Mouse (Mus musculus): ENCODE measurements around the gene Ninj1. TPM values are rescaled to one million over a fixed set of nuclear protein-coding genes. Genes with fewer than 3 reads are reported as not detected.

Gene Ninj1
- 50.2 TPM for total RNA-seq (2023)

DNA sequence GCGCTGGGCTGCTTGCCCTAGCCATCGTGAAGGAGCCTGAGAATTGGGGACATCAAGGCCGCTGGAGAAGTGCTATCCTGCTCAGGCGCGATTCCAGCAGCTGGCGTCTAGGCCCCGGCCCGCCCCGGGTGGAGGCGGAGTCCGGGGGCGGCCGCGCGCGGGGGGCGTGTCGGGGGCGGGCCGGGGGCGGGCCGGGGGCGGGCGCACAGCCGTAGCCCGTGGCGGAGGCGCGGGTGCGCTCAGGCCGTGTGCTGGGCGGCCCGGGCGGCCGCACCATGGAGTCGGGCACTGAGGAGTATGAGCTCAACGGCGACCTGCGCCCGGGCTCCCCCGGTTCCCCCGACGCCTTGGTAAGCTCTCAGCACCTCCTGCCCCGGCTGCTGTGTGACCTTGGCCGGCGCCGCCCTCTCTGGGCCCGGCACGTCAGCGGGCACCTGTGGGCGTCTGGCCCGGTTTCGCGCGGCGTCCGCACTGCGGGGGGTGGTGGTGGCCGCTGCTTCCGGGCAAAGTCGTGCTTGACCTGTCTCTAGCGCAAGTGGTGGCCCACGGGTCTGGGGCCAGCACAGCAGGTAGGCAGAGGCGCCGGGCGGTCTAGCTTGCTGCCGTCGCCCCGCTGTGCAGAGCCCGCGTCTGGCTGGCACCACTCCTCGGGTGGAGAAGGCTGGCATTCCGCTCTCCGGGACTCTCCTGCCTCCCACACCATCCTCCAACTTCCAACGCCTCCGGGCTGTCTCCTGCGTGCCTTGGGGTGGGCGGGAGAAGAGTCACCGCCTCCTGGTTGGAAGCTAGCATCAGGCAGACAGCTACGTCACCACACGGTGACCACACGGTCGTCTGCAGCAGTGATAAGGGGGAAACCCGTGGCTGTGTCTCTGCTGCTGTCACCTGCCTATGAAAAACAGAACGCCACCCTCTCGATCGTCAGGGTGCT is at the start of gene Ninj1:
Ninj1 (plus strand) TSS at position 198 of the 931 bp plus-strand sequence.

DNA sequence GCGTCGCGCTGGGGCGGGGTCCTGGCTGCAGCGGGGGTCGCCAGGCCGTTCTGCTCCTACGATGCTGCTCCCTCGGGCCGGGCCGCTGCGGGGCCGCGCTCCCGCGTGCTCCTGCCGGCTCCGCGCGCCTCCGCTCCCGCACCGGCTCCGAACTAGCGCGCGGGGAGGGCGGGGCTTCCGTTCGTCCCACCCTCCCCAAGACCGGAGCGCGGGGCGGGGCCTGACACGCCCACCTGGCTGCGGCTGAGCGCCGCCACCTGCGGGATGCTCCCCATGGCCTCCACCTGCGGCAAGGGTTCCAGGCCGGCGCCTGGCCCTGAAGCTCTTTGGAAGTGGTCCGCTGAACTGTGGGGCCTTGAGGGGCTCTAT is 39.4 kb upstream of the Ninj1 start, which contains the start of gene Wnk2:
Wnk2 (minus strand) TSS at position 157 of the 369 bp plus-strand sequence.

DNA sequence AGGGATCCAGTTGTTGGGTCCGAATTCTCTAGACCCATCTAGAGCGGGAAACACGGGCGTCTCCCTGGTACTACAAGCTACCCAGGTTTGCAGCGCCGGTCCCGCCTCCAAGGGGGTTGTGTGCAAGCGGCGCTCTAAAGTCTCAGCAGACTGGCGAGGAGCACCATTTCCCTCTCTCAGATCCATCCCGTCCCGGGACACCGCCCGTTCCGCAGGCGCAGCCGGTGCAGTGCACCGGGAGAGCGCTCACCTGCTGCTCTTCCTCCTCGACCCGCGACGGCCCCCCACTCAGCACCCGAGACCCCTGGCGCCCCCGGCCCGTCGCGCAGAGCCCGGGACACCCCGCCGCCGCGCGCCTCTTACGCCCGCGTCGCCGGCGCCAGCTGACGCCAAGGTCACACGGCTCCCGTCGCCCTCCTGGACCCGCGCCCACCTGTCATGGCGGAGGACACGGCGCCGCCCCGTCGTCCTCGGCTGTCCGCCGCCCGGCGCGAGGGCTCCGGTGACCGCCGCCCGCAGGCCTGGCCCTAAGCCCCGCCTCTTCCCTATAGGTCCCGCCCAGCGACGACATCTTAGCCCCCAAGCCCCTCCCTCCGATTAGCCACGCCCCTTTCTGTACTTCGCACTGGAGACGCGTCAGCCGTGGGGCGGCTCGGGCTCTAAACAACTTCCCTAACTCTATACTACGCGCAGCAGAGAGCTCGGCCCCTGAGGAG is 28.4 kb downstream of the Ninj1 start, which contains the start of gene Card19:
Card19 (minus strand) TSS at position 534 of the 716 bp plus-strand sequence.

Other genes with a start within 250 kb of the Ninj1 start
- 102 TPM for gene Fam120a, start 219.5 kb upstream of the Ninj1 start, total RNA-seq (2023)
- not detected for gene Wnk2, start 39.5 kb upstream of the Ninj1 start, total RNA-seq (2023)
- 41.9 TPM for gene Card19, start 28.6 kb downstream of the Ninj1 start, total RNA-seq (2023)
- 16.4 TPM for gene Susd3, start 61.2 kb downstream of the Ninj1 start, total RNA-seq (2023)
- gene Fgd3, start 132.8 kb downstream of the Ninj1 start, total RNA-seq (2023), result 95.2 TPM
- 28.1 TPM for gene Bicd2, start 154.1 kb downstream of the Ninj1 start, total RNA-seq (2023)
- gene Ippk, start 233.8 kb downstream of the Ninj1 start, total RNA-seq (2023), result 11.3 TPM

Measured in CD4-positive naive resting alpha-beta T cell, adult 76 days (primary cell).